Mouse (Mus musculus): ENCODE data around the gene Rftn1. TPM values are rescaled to one million over a fixed set of nuclear protein-coding genes. Genes with fewer than 3 reads are reported as not detected.
"Not testable (repeated sequence)": the region's sequence is repeated elsewhere in the genome, so short reads cannot be mapped to it uniquely, and the experiment has no call there.

The Rftn1 gene
- polyA plus RNA-seq, 1 experiment from 2014 or later = 18.5 TPM

DNA sequence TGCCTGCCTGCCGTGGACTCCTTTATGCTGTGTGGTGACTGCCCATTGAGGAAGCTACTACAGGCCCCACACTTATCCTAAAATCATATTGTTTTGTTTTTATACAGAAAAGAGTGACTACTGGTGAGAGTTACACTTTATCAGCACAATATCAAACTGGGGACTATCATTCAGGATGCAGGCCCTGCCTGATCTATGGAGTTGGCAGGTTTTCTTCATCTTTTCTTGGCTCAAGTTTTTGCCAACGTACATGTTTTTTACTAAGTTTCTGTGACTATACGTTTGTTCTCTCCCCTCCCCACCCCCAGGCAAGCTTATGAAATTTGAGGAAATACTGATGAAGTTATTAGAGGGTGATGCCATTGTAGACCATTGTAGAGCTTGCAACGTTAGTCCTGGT, 27.5 kb upstream of the Rftn1 start:
- no peak for ATAC-seq (ENCODE audit: low read depth)
- no peaks in the 10 kb centered on the region for H3K27me3 ChIP-seq
- no peak overlapping the region for H3K9ac ChIP-seq
- H3K4me2 ChIP-seq = no peak overlapping the region
- H3K36me3 ChIP-seq = no peaks in the 10 kb centered on the region
- no peaks in the 10 kb centered on the region for H3K4me1 ChIP-seq (replicated peaks)
- H3K9me3 ChIP-seq = no peaks in the 10 kb centered on the region
- no peak overlapping the region for H3K27ac ChIP-seq (replicated peaks)
- 81% methylated on average over 4 of the region's 4 CpGs for WGBS
- no peak overlapping the region for H3K4me3 ChIP-seq

- Histone ChIP-seq H3K9ac (no peak overlapping the region), H3K4me1 (replicated peaks) (no peaks in the 10 kb centered on the region), H3K4me2 (no peak overlapping the region), H3K9me3 (no peaks in the 10 kb centered on the region), H3K4me3 (no peak overlapping the region), H3K36me3 (no peaks in the 10 kb centered on the region), H3K27ac (replicated peaks) (no peak overlapping the region), H3K27me3 (no peaks in the 10 kb centered on the region)
- ATAC-seq (ENCODE audit: low read depth) = no peak
- 91% methylated on average over 6 of the region's 6 CpGs for WGBS
Observed at GRCm38 (mm10) chr17:50215104-50215503, 24.6 kb upstream of the Rftn1 start.

DNA sequence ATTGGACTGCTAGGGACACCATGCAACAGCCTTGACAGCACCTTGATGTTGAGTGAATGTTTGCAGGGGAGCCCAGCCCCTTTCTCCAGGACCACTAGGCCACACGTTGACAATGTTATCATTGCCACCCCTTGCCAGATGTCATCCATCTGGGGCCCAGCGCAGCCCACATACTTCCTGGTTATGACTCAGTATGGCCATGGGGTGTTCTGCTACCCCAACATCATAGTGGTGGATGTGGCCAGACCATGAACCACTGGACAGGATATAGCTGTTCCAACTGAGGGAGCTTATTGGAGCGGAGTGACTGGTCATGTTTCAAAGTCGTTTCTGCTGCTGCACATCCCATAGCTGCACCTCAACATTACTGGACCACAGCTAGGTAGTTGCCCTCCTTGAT, 22.6 kb upstream of the Rftn1 start:
- WGBS = 90% methylated on average over 4 of the region's 4 CpGs
- no peak for ATAC-seq (ENCODE audit: low read depth)
- no peaks in the 10 kb centered on the region for H3K4me1 ChIP-seq (replicated peaks)
- no peak overlapping the region for H3K9ac ChIP-seq
- no peak overlapping the region for H3K4me2 ChIP-seq
- no peaks in the 10 kb centered on the region for H3K27me3 ChIP-seq
- H3K36me3 ChIP-seq = no peaks in the 10 kb centered on the region
- no peak overlapping the region for H3K4me3 ChIP-seq
- H3K9me3 ChIP-seq = no peaks in the 10 kb centered on the region
- H3K27ac ChIP-seq (replicated peaks) = no peak overlapping the region

GRCm38 (mm10) chr17:50211816-50212215, 21.3 kb upstream of the Rftn1 start:
- WGBS = 95% methylated on average over 7 of the region's 7 CpGs
- H3K4me1 ChIP-seq (replicated peaks) = no peaks in the 10 kb centered on the region
- H3K9me3 ChIP-seq = no peaks in the 10 kb centered on the region
- no peaks in the 10 kb centered on the region for H3K27me3 ChIP-seq
- H3K4me3 ChIP-seq = no peak overlapping the region
- H3K27ac ChIP-seq (replicated peaks) = no peak overlapping the region
- H3K36me3 ChIP-seq = no peaks in the 10 kb centered on the region
- no peak overlapping the region for H3K4me2 ChIP-seq
- H3K9ac ChIP-seq = no peak overlapping the region
- no peak for ATAC-seq (ENCODE audit: low read depth)

DNA sequence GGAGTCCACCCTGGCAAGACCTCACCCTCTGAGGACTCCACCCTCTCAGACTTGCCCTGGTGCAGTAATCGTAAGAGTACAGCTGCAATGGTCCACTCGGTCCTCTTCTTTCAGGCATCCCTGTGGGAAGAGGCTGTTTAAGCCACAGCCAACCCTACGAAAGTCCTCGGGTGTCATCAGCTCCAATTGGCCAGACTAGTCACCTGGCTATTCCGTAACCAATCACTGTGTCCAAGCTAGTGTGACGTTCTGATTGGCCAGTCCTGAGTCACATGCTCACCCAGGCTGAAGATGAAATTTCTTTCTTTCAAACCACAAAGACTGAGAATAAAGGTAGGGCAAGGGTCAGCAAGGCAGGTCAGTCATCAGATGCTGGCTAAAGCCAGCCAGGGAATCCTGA, 19.4 kb upstream of the Rftn1 start:
- H3K4me1 ChIP-seq (replicated peaks) = no peaks in the 10 kb centered on the region
- no peak overlapping the region for H3K4me2 ChIP-seq
- no peak for ATAC-seq (ENCODE audit: low read depth)
- no peak overlapping the region for H3K27ac ChIP-seq (replicated peaks)
- no peaks in the 10 kb centered on the region for H3K27me3 ChIP-seq
- H3K4me3 ChIP-seq = no peak overlapping the region
- H3K36me3 ChIP-seq = no peaks in the 10 kb centered on the region
- 93% methylated on average over 6 of the region's 6 CpGs for WGBS
- H3K9ac ChIP-seq = no peak overlapping the region
- no peaks in the 10 kb centered on the region for H3K9me3 ChIP-seq

DNA sequence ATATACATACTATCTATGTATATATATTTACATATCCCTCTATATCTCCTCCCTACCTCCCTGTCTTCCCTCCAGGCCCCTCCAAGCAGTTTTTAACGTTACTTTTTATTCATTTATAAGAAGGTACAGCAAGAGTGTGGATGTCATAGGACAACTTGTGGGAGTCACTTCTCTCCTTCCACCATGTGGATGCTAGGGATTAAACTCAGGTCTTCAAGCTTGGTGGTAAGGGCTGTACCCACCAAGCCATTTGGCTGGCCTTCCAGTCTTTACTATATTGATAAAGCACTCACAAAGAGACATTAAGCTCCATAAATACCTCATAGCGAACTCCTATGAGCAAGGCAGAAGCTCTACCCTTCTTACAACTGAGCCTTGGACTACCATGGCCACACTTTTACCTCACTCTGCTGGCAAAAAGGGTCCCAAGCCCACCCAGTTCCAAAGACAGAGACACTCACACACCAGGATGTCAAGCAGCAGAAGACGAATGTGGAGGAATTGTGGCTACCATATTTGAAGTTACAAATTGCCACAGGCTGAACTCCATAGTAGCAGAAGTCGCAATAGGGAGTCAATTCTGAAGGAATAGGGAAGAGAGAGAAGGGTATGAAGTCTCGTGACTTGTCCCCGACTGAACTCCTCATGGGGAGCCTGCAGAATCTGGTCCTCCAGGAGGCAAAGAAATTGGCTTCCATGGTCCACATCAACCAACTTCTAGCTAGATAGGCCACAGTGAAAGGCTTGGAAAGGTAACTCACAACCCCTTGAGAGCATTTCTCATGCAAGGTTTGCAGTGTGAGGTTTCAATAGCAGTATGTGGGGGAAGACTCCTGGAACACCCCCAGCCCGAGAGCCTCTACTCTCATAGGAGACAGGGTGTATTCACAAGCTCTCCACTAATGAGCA, 17.9 kb upstream of the Rftn1 start:
- Histone ChIP-seq H3K9me3 (no peaks in the 10 kb centered on the region), H3K9ac (no peak overlapping the region), H3K36me3 (no peaks in the 10 kb centered on the region), H3K4me1 (replicated peaks) (no peaks in the 10 kb centered on the region), H3K27me3 (no peaks in the 10 kb centered on the region), H3K4me2 (no peak overlapping the region), H3K27ac (replicated peaks) (no peak overlapping the region), H3K4me3 (no peak overlapping the region)
- 92% methylated on average over 7 of the region's 7 CpGs for WGBS
- no peak for ATAC-seq (ENCODE audit: low read depth)

DNA sequence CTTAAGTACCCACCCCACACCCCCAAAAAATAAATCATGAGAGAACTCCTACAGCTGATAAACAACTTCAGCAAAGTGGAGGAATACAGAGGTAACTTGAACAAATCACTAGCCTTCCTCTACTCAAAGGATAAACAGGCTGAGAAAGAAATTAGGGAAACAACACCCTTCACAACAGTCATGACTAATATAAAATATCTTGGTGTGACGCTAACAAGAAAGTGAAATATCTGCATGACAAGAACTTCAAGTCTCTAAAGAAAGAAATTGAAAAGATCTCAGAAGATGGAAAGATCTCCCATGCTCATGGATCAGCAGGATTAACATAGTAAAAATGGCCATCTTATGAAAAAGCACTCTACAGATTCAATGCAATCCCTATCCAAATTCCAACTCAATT, 15.8 kb upstream of the Rftn1 start:
- not testable (repeated sequence) for ATAC-seq (ENCODE audit: low read depth); H3K4me1 ChIP-seq (replicated peaks); H3K36me3 ChIP-seq; H3K27me3 ChIP-seq; H3K9ac ChIP-seq; H3K4me3 ChIP-seq; H3K9me3 ChIP-seq; H3K27ac ChIP-seq (replicated peaks); H3K4me2 ChIP-seq
- 98% methylated on average over 1 of the region's 1 CpGs for WGBS

DNA sequence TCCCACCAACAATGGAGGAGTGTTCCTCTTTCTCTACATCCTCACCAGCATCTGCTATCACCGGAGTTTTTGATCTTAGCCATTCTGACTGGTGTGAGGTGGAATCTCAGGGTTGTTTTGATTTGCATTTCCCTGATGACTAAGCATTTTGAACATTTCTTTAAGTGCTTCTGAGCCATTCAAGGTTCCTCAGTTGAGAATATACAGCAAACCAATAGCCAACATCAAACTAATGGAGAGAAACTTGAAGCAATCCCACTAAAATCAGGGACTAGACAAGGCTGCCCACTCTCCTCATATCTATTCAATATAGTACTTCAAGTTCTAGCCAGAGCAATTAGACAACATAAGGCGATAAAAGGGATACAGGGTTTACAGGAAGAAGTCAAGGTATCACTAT, 15.4 kb upstream of the Rftn1 start:
- not testable (repeated sequence) for H3K4me1 ChIP-seq (replicated peaks); H3K9ac ChIP-seq; H3K36me3 ChIP-seq; H3K27me3 ChIP-seq; H3K4me2 ChIP-seq; ATAC-seq (ENCODE audit: low read depth); H3K4me3 ChIP-seq; H3K27ac ChIP-seq (replicated peaks); H3K9me3 ChIP-seq
- WGBS = 95% methylated on average over 2 of the region's 2 CpGs

GRCm38 (mm10) chr17:50205152-50205782, 14.8 kb upstream of the Rftn1 start:
- H3K4me2 ChIP-seq = no peak overlapping the region
- 85% methylated on average over 1 of the region's 1 CpGs for WGBS
- no peaks in the 10 kb centered on the region for H3K27me3 ChIP-seq
- H3K4me1 ChIP-seq (replicated peaks) = no peaks in the 10 kb centered on the region
- H3K9ac ChIP-seq = no peak overlapping the region
- no peak overlapping the region for H3K4me3 ChIP-seq
- no peak overlapping the region for H3K27ac ChIP-seq (replicated peaks)
- H3K36me3 ChIP-seq = no peaks in the 10 kb centered on the region
- no peak for ATAC-seq (ENCODE audit: low read depth)
- H3K9me3 ChIP-seq = no peaks in the 10 kb centered on the region

DNA sequence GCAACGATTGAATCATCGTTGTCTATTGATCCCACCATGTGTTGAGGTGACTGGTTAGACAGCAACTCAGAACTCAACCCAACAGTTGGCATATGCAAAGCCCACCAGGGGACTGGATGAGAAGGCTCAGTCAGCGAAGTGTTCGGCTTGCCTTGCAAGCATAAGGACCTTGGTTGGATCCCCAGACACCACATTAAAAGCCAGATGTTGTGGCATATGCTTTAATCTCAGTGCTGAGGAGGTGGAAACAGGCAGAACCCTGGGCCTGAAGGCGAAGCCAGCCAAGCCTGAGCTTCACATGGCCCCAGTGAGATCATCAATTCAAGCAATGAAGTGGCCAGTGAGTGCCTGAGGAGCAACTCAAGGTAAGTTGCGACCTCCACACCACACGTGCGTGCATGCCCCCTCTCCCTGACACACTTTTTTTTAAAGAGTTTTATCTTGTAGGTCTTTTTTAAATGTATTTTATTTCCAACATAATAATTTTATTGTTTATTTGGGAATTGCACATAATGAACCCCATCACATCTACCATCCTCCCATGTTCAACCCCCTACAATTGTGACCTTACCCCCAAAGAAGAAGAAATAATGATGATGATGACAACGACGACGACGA, 11.5 kb upstream of the Rftn1 start:
- Histone ChIP-seq H3K27me3 (no peaks in the 10 kb centered on the region), H3K9me3 (no peaks in the 10 kb centered on the region), H3K4me2 (no peak overlapping the region), H3K4me1 (replicated peaks) (no peaks in the 10 kb centered on the region), H3K27ac (replicated peaks) (no peak overlapping the region), H3K4me3 (no peak overlapping the region), H3K36me3 (no peaks in the 10 kb centered on the region), H3K9ac (no peak overlapping the region)
- no peak for ATAC-seq (ENCODE audit: low read depth)
- whole genome bisulfite sequencing = 88% methylated on average over 12 of the region's 12 CpGs

DNA sequence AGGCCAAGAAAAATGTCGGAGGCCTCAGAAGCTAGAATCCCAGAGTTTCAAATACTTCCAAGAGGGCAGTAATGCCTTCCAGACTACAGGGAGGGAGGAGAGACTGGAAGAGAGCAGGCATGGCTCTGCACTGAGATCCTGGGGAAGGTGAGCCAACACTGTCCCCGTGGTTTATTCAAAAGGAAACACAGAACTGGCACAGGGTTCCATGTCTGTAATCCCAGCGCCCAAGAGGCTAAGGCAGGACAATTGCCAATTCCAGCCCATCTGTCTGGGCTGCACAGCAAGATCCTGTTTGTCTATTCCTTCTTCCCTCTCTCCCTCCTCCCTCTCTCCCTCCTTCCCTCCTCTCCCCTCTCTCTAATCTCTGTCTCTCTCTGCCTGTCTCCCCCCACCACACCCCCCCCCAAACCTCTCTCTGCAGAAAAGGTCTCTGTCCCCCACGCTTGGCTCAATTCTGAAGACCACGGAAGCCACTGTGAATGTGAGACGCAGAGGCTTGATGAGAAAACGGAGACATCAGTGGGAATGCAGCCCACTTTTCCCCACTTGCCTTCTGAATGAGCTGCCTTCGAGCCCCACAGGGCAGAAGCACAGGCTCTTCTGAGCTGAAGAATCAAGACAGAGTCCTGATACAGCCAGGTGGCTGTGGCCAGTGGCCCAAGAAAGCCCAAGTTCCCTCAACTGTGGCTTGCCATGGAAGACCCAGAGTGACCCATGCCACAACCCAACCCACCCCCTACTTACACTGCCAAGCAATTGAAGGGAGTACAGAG, 8.8 kb upstream of the Rftn1 start:
- Histone ChIP-seq H3K27me3 (no peaks in the 10 kb centered on the region), H3K4me1 (replicated peaks) (0 out of 2 replicates have a peak, but pooled peaks cover under 1% of the 10 kb centered on the region), H3K4me2 (no peak overlapping the region), H3K27ac (replicated peaks) (no peak overlapping the region), H3K9ac (no peak overlapping the region), H3K4me3 (no peak overlapping the region), H3K36me3 (no peaks in the 10 kb centered on the region), H3K9me3 (no peaks in the 10 kb centered on the region)
- no peak for ATAC-seq (ENCODE audit: low read depth)
- WGBS = 81% methylated on average over 8 of the region's 8 CpGs

GRCm38 (mm10) chr17:50197572-50197971, 7.1 kb upstream of the Rftn1 start:
- 85% methylated on average over 4 of the region's 4 CpGs for WGBS
- no peaks in the 10 kb centered on the region for H3K36me3 ChIP-seq
- no peak overlapping the region for H3K4me3 ChIP-seq
- H3K9ac ChIP-seq = no peak overlapping the region
- no peak for ATAC-seq (ENCODE audit: low read depth)
- H3K9me3 ChIP-seq = no peaks in the 10 kb centered on the region
- H3K27me3 ChIP-seq = peaks cover 7% of the 10 kb centered on the region
- no peak overlapping the region for H3K4me2 ChIP-seq
- no peak overlapping the region for H3K27ac ChIP-seq (replicated peaks)
- peaks cover 18% of the 10 kb centered on the region for H3K4me1 ChIP-seq (replicated peaks)
